Mouse (Mus musculus): ENCODE measurements around the gene Metap1d. TPM values are rescaled to one million over a fixed set of nuclear protein-coding genes. Genes with fewer than 3 reads are reported as not detected.

Metap1d gene
- polyA plus RNA-seq, 1 experiment from 2014 or later, result 46.5 TPM

- Histone ChIP-seq H3K9me3 (replicated peaks; ENCODE audit: control insufficient read depth, low read length) (no peaks in the 10 kb centered on the region), H3K4me1 (ENCODE audit: control insufficient read depth, insufficient read depth, low read length) (peaks cover 22% of the 10 kb centered on the region), H3K4me3 (ENCODE audit: low read length) (peak overlapping the region; percentile 14; the same call in 1 of the 2 replicates), H3K27ac (ENCODE audit: low read length) (no peak overlapping the region), H3K4me2 (ENCODE audit: low read depth, low read length) (no peak overlapping the region), H3K27me3 (ENCODE audit: control insufficient read depth, insufficient read depth, low read length) (peaks cover 92% of the 10 kb centered on the region), H3K9ac (ENCODE audit: low read length) (no peak overlapping the region), H3K36me3 (ENCODE audit: control insufficient read depth, insufficient read depth) (no peaks in the 10 kb centered on the region)
- 2% methylated on average over 43 of the region's 43 CpGs for WGBS
- no peak for ATAC-seq (replicated peaks; ENCODE audit: extremely low read depth, insufficient read depth, low FRiP score)
Measured at GRCm38 (mm10) chr2:71531990-71532970, 79.2 kb downstream of the Metap1d start.

DNA sequence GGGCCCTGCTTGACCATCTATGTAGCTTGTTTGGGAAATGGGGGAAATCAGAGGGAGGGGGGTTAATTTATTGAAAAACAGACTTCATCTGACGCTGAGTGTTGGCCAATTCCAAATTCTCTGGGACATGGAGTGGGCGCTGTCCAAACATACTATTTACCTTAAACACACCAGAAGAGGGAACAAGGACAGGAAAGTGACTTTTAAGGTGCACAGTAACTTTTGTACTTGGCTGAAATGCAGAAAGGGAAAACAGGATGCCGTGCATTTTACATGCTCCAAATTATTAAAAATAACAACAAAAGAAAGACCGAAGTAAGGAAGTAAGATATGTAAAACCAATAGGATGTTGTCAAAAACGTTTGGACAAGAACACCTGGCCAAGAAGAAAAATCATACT, 80.0 kb downstream of the Metap1d start:
- Histone ChIP-seq H3K9me3 (replicated peaks; ENCODE audit: control insufficient read depth, low read length) (no peaks in the 10 kb centered on the region), H3K27me3 (ENCODE audit: control insufficient read depth, insufficient read depth, low read length) (peaks cover 94% of the 10 kb centered on the region), H3K4me1 (ENCODE audit: control insufficient read depth, insufficient read depth, low read length) (peaks cover 22% of the 10 kb centered on the region), H3K9ac (ENCODE audit: low read length) (no peak overlapping the region), H3K4me2 (ENCODE audit: low read depth, low read length) (no peak overlapping the region), H3K4me3 (ENCODE audit: low read length) (no peak overlapping the region), H3K36me3 (ENCODE audit: control insufficient read depth, insufficient read depth) (no peaks in the 10 kb centered on the region), H3K27ac (ENCODE audit: low read length) (no peak overlapping the region)
- ATAC-seq (replicated peaks; ENCODE audit: extremely low read depth, insufficient read depth, low FRiP score), result no peak
- 11% methylated on average over 5 of the region's 5 CpGs for WGBS

- H3K27me3 ChIP-seq (ENCODE audit: control insufficient read depth, insufficient read depth, low read length), result peaks cover 94% of the 10 kb centered on the region
- no peak for ATAC-seq (replicated peaks; ENCODE audit: extremely low read depth, insufficient read depth, low FRiP score)
- under 1% methylated on average over 20 of the region's 20 CpGs for WGBS
- H3K36me3 ChIP-seq (ENCODE audit: control insufficient read depth, insufficient read depth), result no peaks in the 10 kb centered on the region
- H3K4me1 ChIP-seq (ENCODE audit: control insufficient read depth, insufficient read depth, low read length), result peaks cover 15% of the 10 kb centered on the region
- no peak overlapping the region for H3K4me2 ChIP-seq (ENCODE audit: low read depth, low read length)
- H3K9me3 ChIP-seq (replicated peaks; ENCODE audit: control insufficient read depth, low read length), result no peaks in the 10 kb centered on the region
- H3K9ac ChIP-seq (ENCODE audit: low read length), result no peak overlapping the region
- H3K4me3 ChIP-seq (ENCODE audit: low read length), result no peak overlapping the region
- H3K27ac ChIP-seq (ENCODE audit: low read length), result no peak overlapping the region
Measured at GRCm38 (mm10) chr2:71534242-71535052, 81.4 kb downstream of the Metap1d start.

DNA sequence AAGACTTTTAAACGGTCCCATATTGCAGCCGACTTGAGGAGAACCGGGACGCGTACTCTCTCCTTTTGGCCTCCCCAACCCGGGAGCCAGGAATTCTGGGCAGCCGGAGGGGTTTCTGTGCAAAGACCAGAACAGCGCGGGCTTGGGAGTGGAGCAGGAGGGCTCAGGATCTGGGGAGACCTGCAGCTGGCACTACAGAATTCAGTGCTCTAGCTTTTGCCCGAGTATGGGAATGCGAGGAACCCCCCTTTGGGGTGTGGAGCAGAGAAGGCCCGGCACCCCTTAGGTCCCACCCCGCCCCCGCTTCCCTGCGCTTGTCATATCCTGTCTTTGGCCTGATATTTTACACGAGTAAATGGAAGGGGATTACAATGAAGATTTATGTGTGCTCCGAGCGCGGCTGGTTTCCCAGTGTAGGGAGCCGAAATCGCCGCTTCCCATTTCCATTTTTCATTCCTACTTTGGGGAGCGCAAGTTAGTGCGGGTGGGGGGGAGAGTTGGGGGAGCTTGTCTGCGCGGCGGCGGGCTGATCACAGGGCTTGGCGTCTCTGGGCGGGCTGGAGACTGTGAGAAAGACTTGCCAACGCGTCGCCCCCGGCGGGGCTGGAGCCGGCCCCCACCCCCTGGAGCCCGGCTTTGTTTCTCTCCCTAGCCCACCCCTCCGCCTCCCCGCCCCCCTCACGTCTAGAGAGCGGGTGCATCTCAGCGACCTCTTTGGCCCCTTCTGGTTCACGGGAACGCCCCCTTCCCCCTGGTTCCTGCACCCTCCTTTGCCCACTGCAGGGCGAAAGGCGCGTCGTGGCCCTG, 87.7 kb downstream of the Metap1d start:
- Histone ChIP-seq H3K27me3 (ENCODE audit: control insufficient read depth, insufficient read depth, low read length) (peaks cover 84% of the 10 kb centered on the region), H3K27ac (ENCODE audit: low read length) (no peak overlapping the region), H3K9me3 (replicated peaks; ENCODE audit: control insufficient read depth, low read length) (no peaks in the 10 kb centered on the region), H3K36me3 (ENCODE audit: control insufficient read depth, insufficient read depth) (no peaks in the 10 kb centered on the region), H3K9ac (ENCODE audit: low read length) (no peak overlapping the region), H3K4me3 (ENCODE audit: low read length) (peak overlapping the region; percentile 25), H3K4me1 (ENCODE audit: control insufficient read depth, insufficient read depth, low read length) (peaks cover 14% of the 10 kb centered on the region), H3K4me2 (ENCODE audit: low read depth, low read length) (peak overlapping the region; percentile 44)
- no peak for ATAC-seq (replicated peaks; ENCODE audit: extremely low read depth, insufficient read depth, low FRiP score)
- WGBS, result under 1% methylated on average over 47 of the region's 48 CpGs

DNA sequence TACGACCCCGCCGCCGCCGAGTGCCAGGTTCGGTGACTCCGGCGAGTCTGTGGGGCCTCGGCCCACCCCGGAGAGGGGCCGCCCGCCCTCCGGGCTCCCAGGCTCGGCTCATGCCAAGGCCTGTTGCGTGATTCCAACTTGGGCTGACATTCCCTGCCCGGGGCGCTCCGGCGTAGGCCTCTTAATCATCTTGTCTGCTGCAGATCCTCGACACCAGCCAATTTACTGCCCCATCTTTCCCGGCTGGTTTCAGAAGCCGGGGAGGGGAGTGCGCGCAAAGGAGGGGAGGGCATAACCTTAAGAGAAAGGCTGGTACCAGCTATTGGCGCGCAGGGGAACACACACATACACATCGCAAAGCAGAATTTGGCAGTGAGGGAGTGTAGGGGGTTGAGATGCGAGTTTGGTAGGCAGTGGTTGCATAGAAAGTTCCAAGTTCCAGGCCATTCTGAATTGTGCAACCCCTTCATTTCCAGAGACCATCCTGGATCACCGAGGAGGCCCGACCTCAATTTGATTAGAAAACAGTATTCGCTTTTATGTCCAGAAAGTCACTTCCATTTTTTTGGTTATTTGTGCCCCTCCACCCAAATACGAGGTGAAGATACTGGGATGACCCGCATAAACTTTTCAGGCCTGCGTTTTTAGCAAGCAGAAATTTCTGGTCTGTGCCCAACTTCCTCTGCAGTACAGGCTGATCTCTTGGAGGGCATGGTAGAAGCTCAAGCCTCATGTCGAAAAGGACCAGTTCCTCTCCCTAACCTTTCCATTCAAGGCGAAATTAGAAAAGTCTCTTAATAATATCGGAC, 88.5 kb downstream of the Metap1d start:
- Histone ChIP-seq H3K4me2 (ENCODE audit: low read depth, low read length) (peak overlapping the region; percentile 44), H3K4me3 (ENCODE audit: low read length) (peak overlapping the region; percentile 25; the same call in 1 of the 2 replicates), H3K27me3 (ENCODE audit: control insufficient read depth, insufficient read depth, low read length) (peaks cover 84% of the 10 kb centered on the region), H3K36me3 (ENCODE audit: control insufficient read depth, insufficient read depth) (no peaks in the 10 kb centered on the region), H3K4me1 (ENCODE audit: control insufficient read depth, insufficient read depth, low read length) (peaks cover 22% of the 10 kb centered on the region), H3K27ac (ENCODE audit: low read length) (no peak overlapping the region), H3K9me3 (replicated peaks; ENCODE audit: control insufficient read depth, low read length) (no peaks in the 10 kb centered on the region), H3K9ac (ENCODE audit: low read length) (no peak overlapping the region)
- no peak for ATAC-seq (replicated peaks; ENCODE audit: extremely low read depth, insufficient read depth, low FRiP score)
- 7% methylated on average over 37 of the region's 37 CpGs for WGBS

DNA sequence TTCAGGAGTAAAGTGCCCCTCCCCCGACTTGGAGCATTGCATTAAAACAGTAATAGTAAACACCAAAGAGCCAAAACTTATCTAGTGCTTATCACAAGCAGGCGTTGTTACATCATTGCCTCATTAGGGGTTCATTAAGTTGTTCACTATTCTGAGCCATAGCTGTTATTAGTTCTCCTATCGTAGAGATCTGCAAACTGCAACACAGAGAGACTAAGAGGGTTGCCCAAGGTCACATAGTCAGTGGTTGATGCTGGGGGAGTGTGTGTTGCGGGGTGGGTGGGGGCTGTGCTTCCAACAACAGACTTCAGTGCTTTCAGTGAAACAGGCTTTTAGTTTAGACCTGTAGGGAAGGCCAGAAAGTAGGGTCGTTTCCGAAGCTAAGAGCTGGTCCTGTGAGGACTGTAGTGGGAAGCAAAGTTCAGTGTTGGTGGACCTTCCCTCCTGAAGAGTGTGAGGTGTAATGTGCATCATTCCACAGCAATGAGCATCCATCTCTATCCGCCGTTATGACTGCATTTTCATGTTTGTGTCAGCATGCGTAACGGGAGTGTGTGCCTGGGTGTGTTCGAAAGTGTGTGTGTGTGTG, 89.2 kb downstream of the Metap1d start:
- WGBS, result 6% methylated on average over 11 of the region's 11 CpGs
- no peak overlapping the region for H3K4me2 ChIP-seq (ENCODE audit: low read depth, low read length)

DNA sequence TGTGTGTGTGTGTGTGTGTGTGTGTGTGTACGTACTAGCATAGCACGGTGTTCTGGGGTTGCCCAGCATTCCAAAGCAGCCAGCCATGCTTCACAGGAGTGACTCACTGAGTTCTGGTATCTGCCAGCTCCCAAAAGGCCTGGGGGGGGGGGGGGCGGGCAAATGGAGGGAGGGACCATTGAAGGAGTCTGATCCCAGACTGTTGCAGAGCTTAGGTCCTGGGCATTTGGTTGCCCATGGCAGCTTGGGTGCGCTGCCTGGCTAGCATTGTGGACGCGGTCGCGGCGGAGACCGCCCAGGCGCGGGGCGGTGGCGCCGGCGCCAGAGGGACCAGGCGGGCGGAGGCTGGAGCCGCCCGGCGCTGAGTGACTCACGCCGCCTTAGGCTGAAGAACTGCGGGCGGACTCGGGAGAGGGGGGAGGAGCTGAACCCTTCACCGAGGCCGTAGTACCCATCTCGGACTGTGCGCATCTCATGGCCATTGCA, 89.8 kb downstream of the Metap1d start:
- peaks cover 79% of the 10 kb centered on the region for H3K27me3 ChIP-seq (ENCODE audit: control insufficient read depth, insufficient read depth, low read length)
- ATAC-seq (replicated peaks; ENCODE audit: extremely low read depth, insufficient read depth, low FRiP score), result peak; percentile 64
- no peaks in the 10 kb centered on the region for H3K36me3 ChIP-seq (ENCODE audit: control insufficient read depth, insufficient read depth)
- no peak overlapping the region for H3K27ac ChIP-seq (ENCODE audit: low read length)
- peaks cover 25% of the 10 kb centered on the region for H3K4me1 ChIP-seq (ENCODE audit: control insufficient read depth, insufficient read depth, low read length)
- H3K9me3 ChIP-seq (replicated peaks; ENCODE audit: control insufficient read depth, low read length), result no peaks in the 10 kb centered on the region
- 1% methylated on average over 29 of the region's 30 CpGs for WGBS
- H3K4me2 ChIP-seq (ENCODE audit: low read depth, low read length), result peak overlapping the region; percentile 36; the same call in 1 of the 2 replicates
- H3K4me3 ChIP-seq (ENCODE audit: low read length), result peak overlapping the region; percentile 29
- no peak overlapping the region for H3K9ac ChIP-seq (ENCODE audit: low read length)

More for the DNA sequence above, 89.2 kb downstream of the Metap1d start:
- Histone ChIP-seq H3K4me1 (ENCODE audit: control insufficient read depth, insufficient read depth, low read length) (peaks cover 25% of the 10 kb centered on the region), H3K4me3 (ENCODE audit: low read length) (no peak overlapping the region), H3K9ac (ENCODE audit: low read length) (no peak overlapping the region), H3K27ac (ENCODE audit: low read length) (no peak overlapping the region), H3K9me3 (replicated peaks; ENCODE audit: control insufficient read depth, low read length) (no peaks in the 10 kb centered on the region), H3K36me3 (ENCODE audit: control insufficient read depth, insufficient read depth) (no peaks in the 10 kb centered on the region), H3K27me3 (ENCODE audit: control insufficient read depth, insufficient read depth, low read length) (peaks cover 84% of the 10 kb centered on the region)
- ATAC-seq (replicated peaks; ENCODE audit: extremely low read depth, insufficient read depth, low FRiP score), result no peak
